Comparison of ENCODE assay signal across 17 mouse cellular contexts in the genomic region with DNA sequence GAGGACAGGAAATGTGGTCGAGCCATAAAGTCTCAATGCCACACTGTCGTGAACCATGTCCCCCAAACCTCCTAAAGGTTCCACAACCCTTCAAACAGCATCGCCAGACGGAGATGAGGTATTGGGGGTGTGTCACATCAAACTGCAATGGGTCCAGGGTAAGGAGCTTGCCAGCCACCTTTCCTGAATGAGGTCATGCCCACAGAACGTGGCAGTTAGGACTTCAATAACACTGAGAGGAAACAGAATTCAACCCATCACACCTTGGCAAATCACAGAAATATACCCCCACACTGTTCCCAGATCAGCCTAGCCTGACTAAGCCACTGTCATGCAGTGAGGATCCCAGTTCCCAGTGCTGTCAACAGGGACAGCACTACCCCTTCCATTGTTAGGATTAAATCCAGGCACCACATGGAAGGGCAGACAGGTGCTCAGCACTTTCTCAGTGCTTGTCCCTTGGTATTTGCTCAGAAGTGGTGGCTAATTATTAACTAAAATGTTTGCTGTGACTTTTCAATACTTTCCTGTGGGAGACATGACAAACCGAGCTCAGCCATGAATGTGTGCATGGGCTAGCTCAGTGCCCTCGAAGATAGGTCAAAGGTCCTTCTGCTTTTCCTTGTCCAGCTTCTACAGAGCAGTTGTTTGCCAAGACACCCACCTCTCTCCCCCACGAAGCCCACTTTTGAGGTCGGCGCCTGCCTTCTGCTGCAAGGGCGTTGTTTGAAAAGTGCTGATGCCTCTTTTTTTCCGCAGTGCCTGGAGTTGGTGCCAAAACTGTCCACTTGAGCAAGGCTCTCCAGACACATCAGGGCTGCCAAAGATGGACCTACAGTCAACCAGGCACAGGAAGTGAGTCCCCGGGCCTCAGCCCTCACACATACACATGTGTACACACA.
DNase-seq lines count a peak whose midpoint lies in the region; ATAC-seq and TF ChIP-seq lines count a peak whose summit lies in the region.
"Had no signal": no experiment of that assay in that cellular context is flagged by ENCODE, and none has a peak within 500 bp of the region (broad histone marks: within the 10 kb centered on the region; RNA-seq: fewer than 3 reads in every experiment).

No protein-coding gene starts in this region.

- H3K4me2 ChIP-seq in kidney, embryonic 15.5 days, result no peak overlapping the region
- no peak overlapping the region for H3K4me2 ChIP-seq in liver, embryonic 14.5 days (ENCODE audit: low read depth)
- no peak overlapping the region for H3K4me2 ChIP-seq in stomach, embryonic 16.5 days (ENCODE audit: low read depth, low read length)
- H3K4me2 ChIP-seq in forebrain, postnatal 0 days (ENCODE audit: low read depth), result no peak overlapping the region
- H3K4me2 ChIP-seq: embryonic facial prominence, embryonic 15.5 days; limb, embryonic 13.5 days; midbrain, embryonic 12.5 days had no signal

- H3K9me3 ChIP-seq in kidney, embryonic 15.5 days (replicated peaks), result no peaks in the 10 kb centered on the region
- H3K9me3 ChIP-seq in liver, embryonic 14.5 days (ENCODE audit: control insufficient read depth, low read length), result no peaks in the 10 kb centered on the region
- no peaks in the 10 kb centered on the region for H3K9me3 ChIP-seq in stomach, embryonic 16.5 days (replicated peaks; ENCODE audit: control insufficient read depth, low read length)
- no peaks in the 10 kb centered on the region for H3K9me3 ChIP-seq in forebrain, postnatal 0 days (ENCODE audit: low read length)
- H3K9me3 ChIP-seq: embryonic facial prominence, embryonic 15.5 days; limb, embryonic 13.5 days; midbrain, embryonic 12.5 days had no signal

- no peaks in the 10 kb centered on the region for H3K36me3 ChIP-seq in liver, adult 2 months (ENCODE audit: control insufficient read depth, insufficient read depth, low read length)
- H3K36me3 ChIP-seq in kidney, embryonic 15.5 days, result no peaks in the 10 kb centered on the region
- H3K36me3 ChIP-seq in liver, embryonic 14.5 days (replicated peaks; ENCODE audit: control insufficient read depth, insufficient read depth, low read depth), result no peaks in the 10 kb centered on the region
- no peaks in the 10 kb centered on the region for H3K36me3 ChIP-seq in stomach, embryonic 16.5 days (ENCODE audit: control insufficient read depth, insufficient read depth, low read length)
- no peaks in the 10 kb centered on the region for H3K36me3 ChIP-seq in forebrain, postnatal 0 days (ENCODE audit: insufficient read depth)
- H3K36me3 ChIP-seq: embryonic facial prominence, embryonic 15.5 days; G1E; limb, embryonic 13.5 days; midbrain, embryonic 12.5 days had no signal

- 27% methylated on average over 13 of the region's 13 CpGs for WGBS in liver, adult 2 months
- 74% methylated on average over 13 of the region's 13 CpGs for WGBS in kidney, embryonic 15.5 days
- WGBS in liver, embryonic 14.5 days (ENCODE audit: insufficient replicate concordance), result 50% methylated on average over 13 of the region's 13 CpGs
- WGBS in stomach, embryonic 16.5 days, result 51% methylated on average over 13 of the region's 13 CpGs
- WGBS in forebrain, postnatal 0 days, result 88% methylated on average over 13 of the region's 13 CpGs

- peak overlapping the region; percentile 68 for H3K27ac ChIP-seq in liver, adult 2 months (replicated peaks; ENCODE audit: insufficient read depth, low read depth, low read length)
- H3K27ac ChIP-seq in kidney, embryonic 15.5 days, result no peak overlapping the region
- no peak overlapping the region for H3K27ac ChIP-seq in liver, embryonic 14.5 days
- H3K27ac ChIP-seq in stomach, embryonic 16.5 days (ENCODE audit: low read length), result peak overlapping the region; percentile 51; the same call in 1 of the 2 replicates
- H3K27ac ChIP-seq in forebrain, postnatal 0 days (ENCODE audit: low read depth, low read length), result no peak overlapping the region
- H3K27ac ChIP-seq: embryonic facial prominence, embryonic 15.5 days; layer of hippocampus, adult 2 months; limb, embryonic 13.5 days; midbrain, embryonic 12.5 days had no signal

- no peaks in the 10 kb centered on the region for H3K27me3 ChIP-seq in liver, adult 2 months (ENCODE audit: control insufficient read depth, insufficient read depth, low read length)
- H3K27me3 ChIP-seq in kidney, embryonic 15.5 days, result no peaks in the 10 kb centered on the region
- H3K27me3 ChIP-seq in liver, embryonic 14.5 days (ENCODE audit: control insufficient read depth, insufficient read depth, low read length), result no peaks in the 10 kb centered on the region
- no peaks in the 10 kb centered on the region for H3K27me3 ChIP-seq in stomach, embryonic 16.5 days (ENCODE audit: control insufficient read depth, insufficient read depth, low read length)
- no peaks in the 10 kb centered on the region for H3K27me3 ChIP-seq in forebrain, postnatal 0 days (ENCODE audit: insufficient read depth, low read length)
- H3K27me3 ChIP-seq: embryonic facial prominence, embryonic 15.5 days had no signal

- peak; percentile 76; the same call in 1 of the 2 replicates for ATAC-seq in kidney, embryonic 15.5 days (replicated peaks; ENCODE audit: low FRiP score)
- ATAC-seq in liver, embryonic 14.5 days (ENCODE audit: insufficient read depth), result 0 out of 2 replicates have a peak, but pooled peaks have one; percentile 8
- peak; percentile 69; the same call in 1 of the 2 replicates for ATAC-seq in stomach, embryonic 16.5 days (ENCODE audit: insufficient read depth, low FRiP score)
- no peak for ATAC-seq in forebrain, postnatal 0 days
- ATAC-seq: forebrain, embryonic 16.5 days had no signal

- H3K79me2 ChIP-seq in liver, adult 2 months (ENCODE audit: control insufficient read depth, insufficient read depth, low read length), result no peaks in the 10 kb centered on the region

- DNase-seq in liver, adult 2 months (ENCODE audit: extremely low read depth, low read depth, low spot score), result peak; percentile 89
- no peak for DNase-seq in liver
- no peak for DNase-seq in liver, embryonic 14.5 days (ENCODE audit: low read depth in 3 of 3, low spot score in 3 of 3)
- no peak for DNase-seq in urinary bladder, postnatal 10 days (ENCODE audit: low spot score)
- no peak for DNase-seq in forebrain, postnatal 0 days
- no peak for DNase-seq in layer of hippocampus, adult 9-11 months
- DNase-seq: B cell, adult 2 months; cerebellum, adult 9-11 months; heart, adult 18-20 months had no signal

- TF ChIP-seq EP300 in liver, embryonic 14.5 days (IDR thresholded peaks at IDR 0.05; ENCODE audit: low read depth), result no peak

- no peak for TF ChIP-seq CTCF in liver, adult 2 months (IDR thresholded peaks at IDR 0.05; ENCODE audit: low read depth, low read length)
- TF ChIP-seq CTCF in liver, embryonic 14.5 days (IDR thresholded peaks at IDR 0.05; ENCODE audit: low read depth), result no peak
- no peak for TF ChIP-seq CTCF in forebrain, postnatal 0 days (IDR thresholded peaks at IDR 0.05; ENCODE audit: low read depth)

- peak overlapping the region; percentile 19; the same call in 1 of the 2 replicates for H3K9ac ChIP-seq in liver, adult 2 months (ENCODE audit: low read depth, low read length)
- H3K9ac ChIP-seq in kidney, embryonic 15.5 days, result no peak overlapping the region
- no peak overlapping the region for H3K9ac ChIP-seq in liver, embryonic 14.5 days (replicated peaks)
- no peak overlapping the region for H3K9ac ChIP-seq in stomach, embryonic 16.5 days (ENCODE audit: low read length)
- H3K9ac ChIP-seq in forebrain, postnatal 0 days, result no peak overlapping the region
- H3K9ac ChIP-seq: embryonic facial prominence, embryonic 15.5 days; limb, embryonic 13.5 days; midbrain, embryonic 12.5 days had no signal

- peaks cover 5% of the 10 kb centered on the region for H3K4me1 ChIP-seq in liver, adult 2 months (ENCODE audit: control insufficient read depth, insufficient read depth, low read length)
- peaks cover 16% of the 10 kb centered on the region for H3K4me1 ChIP-seq in kidney, embryonic 15.5 days
- H3K4me1 ChIP-seq in liver, embryonic 14.5 days (replicated peaks; ENCODE audit: control insufficient read depth in 2 of 2, insufficient read depth in 2 of 2, low read length in 1 of 2), result peaks cover 0 to 2% of the 10 kb centered on the region in 2 experiments; a peak in 1 of 4 replicates
- peaks cover 20% of the 10 kb centered on the region for H3K4me1 ChIP-seq in stomach, embryonic 16.5 days (ENCODE audit: control insufficient read depth, insufficient read depth, low read length)
- H3K4me1 ChIP-seq in forebrain, postnatal 0 days (ENCODE audit: insufficient read depth), result no peaks in the 10 kb centered on the region

- no peak overlapping the region; the same call in 1 of the 2 replicates for H3K4me3 ChIP-seq in liver, adult 2 months (ENCODE audit: insufficient read depth, low read depth, low read length)
- no peak overlapping the region for H3K4me3 ChIP-seq in kidney, embryonic 15.5 days (replicated peaks)
- H3K4me3 ChIP-seq in liver, embryonic 14.5 days (ENCODE audit: insufficient read depth in 1 of 2, low read depth in 2 of 2, low read length in 2 of 2), result no peak overlapping the region
- H3K4me3 ChIP-seq in stomach, embryonic 16.5 days (replicated peaks; ENCODE audit: low read length), result no peak overlapping the region
- no peak overlapping the region for H3K4me3 ChIP-seq in forebrain, postnatal 0 days (ENCODE audit: low read depth, low read length)
- H3K4me3 ChIP-seq: embryonic facial prominence, embryonic 15.5 days; layer of hippocampus, adult 2 months; limb, embryonic 13.5 days; midbrain, embryonic 12.5 days had no signal

- TF ChIP-seq POLR2A in liver, adult 2 months (IDR thresholded peaks at IDR 0.05; ENCODE audit: extremely low read depth, insufficient read depth, low read length), result no peak

Comparison
In these comparisons a context has a peak if more than half of its experiments do, and no peak if none do; other contexts are left out.
1. H3K27ac ChIP-seq: peak in liver, adult 2 months (single experiment) and stomach, embryonic 16.5 days (single experiment); none in kidney, embryonic 15.5 days (single experiment), liver, embryonic 14.5 days (single experiment) and forebrain, postnatal 0 days (single experiment).